Mouse (Mus musculus): ENCODE data around the gene Ugcg. TPM values are rescaled to one million over a fixed set of nuclear protein-coding genes. Genes with fewer than 3 reads are reported as not detected.

Gene Ugcg
- total and polyA plus RNA-seq, 3 experiments: 30.8 to 45.4 TPM; not detected in 1

DNA sequence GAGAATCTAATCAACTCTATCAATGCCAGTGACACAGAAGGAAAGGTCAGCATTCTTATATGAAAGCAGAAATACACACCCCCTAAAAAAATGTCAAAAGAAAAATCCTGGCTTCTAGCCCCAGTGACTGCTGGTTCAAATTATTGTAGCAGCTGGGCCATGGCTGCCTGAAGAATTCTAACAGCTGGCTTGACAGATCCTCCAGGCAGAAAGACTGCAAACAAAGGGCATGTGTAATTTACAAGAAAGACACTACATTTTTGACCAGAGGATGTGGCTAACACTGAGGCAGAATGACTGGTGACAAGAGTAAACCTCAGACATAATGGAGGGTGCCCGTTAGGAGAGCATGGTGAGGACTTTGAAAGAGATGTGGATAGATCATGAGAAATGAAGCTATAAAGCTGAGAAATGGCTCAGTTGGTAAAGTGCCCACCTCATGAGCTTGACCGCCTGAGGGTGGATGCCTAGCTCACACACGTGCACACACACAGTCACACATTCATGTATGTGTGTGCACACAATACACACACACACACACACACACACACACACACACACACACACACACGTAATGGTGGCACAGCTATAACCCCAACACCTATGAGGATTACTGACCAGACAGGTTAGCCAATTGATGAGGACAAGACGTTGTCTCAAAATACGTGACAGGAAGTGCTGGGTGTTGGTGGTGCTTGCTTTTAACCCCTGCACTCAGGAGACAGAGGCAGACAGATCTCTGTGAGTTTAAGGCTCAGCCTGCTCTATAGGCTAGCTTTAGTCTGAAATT, 42.4 kb downstream of the Ugcg start:
- no peak overlapping the region for H3K4me3 ChIP-seq (ENCODE audit: control insufficient read depth in 1 of 2, insufficient read depth in 1 of 2, low read depth in 2 of 2, low read length in 2 of 2)
- no peak overlapping the region for H3K9ac ChIP-seq (ENCODE audit: control insufficient read depth, low read depth, low read length, poor library complexity, severe bottlenecking)
- H3K4me1 ChIP-seq (ENCODE audit: control insufficient read depth in 1 of 2, insufficient read depth in 2 of 2, low read length in 2 of 2): peaks cover 10 to 16% of the 10 kb centered on the region in 2 experiments
- H3K79me2 ChIP-seq (ENCODE audit: control insufficient read depth, insufficient read depth, low read length, poor library complexity): no peaks in the 10 kb centered on the region
- no peaks in the 10 kb centered on the region for H3K9me3 ChIP-seq (replicated peaks; ENCODE audit: insufficient read depth, low read length)
- H3K27ac ChIP-seq (ENCODE audit: control insufficient read depth, low read depth, low read length): no peak overlapping the region
- TF ChIP-seq ZNF384 (IDR thresholded peaks at IDR 0.05; ENCODE audit: low read depth, low read length) (no peak), KAT2A (conservative IDR thresholded peaks at IDR 0.05; ENCODE audit: low read depth, low read length) (no peak), TAL1 (IDR thresholded peaks at IDR 0.05; ENCODE audit: low read length) (no peak), E2F4 (IDR thresholded peaks at IDR 0.05; ENCODE audit: borderline replicate concordance, low read depth, low read length) (no peak), MYB (IDR thresholded peaks at IDR 0.05; ENCODE audit: low read depth, low read length) (no peak), SIN3A (IDR thresholded peaks at IDR 0.05; ENCODE audit: low read length) (no peak), CHD2 (IDR thresholded peaks at IDR 0.05; ENCODE audit: low read length) (no peak), MAFK (IDR thresholded peaks at IDR 0.05; ENCODE audit: borderline replicate concordance, low read depth, low read length) (no peak), POLR2AphosphoS2 (IDR thresholded peaks at IDR 0.05; ENCODE audit: low read length) (no peak), TBP (IDR thresholded peaks at IDR 0.05; ENCODE audit: low read depth, low read length) (no peak), HCFC1 (IDR thresholded peaks at IDR 0.05; ENCODE audit: low read depth, low read length) (no peak)
- no peaks in the 10 kb centered on the region for H3K27me3 ChIP-seq (ENCODE audit: control insufficient read depth in 1 of 2, insufficient read depth in 2 of 2, low read length in 2 of 2)
- H3K36me3 ChIP-seq (ENCODE audit: control insufficient read depth in 1 of 2, insufficient read depth in 2 of 2, low read length in 2 of 2): peaks cover 0 to 17% of the 10 kb centered on the region in 2 experiments; a peak in 2 of 4 replicates
- DNase-seq (ENCODE audit: low read depth, low spot score): no peak

DNA sequence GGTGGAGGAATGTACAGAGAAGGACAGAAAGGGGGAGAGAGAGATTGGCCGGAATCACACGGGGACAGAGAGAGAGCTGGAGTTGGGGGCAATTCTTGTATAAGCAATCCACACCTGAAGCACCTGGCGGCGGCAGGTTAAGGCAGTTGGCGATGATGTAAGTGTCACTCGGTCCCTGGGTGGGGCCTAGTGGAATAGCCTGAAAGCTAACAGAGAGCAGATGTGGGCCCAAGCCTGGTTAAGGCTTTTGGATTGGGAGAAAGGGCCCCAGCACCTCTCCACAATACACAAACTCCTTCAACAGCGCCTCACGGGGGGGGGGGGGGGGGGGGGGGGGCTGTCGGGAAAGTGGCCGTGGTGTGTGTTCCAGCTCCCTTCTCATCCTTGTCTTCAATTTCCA, 45.0 kb downstream of the Ugcg start:
- peak overlapping the region; percentile 62 for H3K9ac ChIP-seq (ENCODE audit: control insufficient read depth, low read depth, low read length, poor library complexity, severe bottlenecking)

More for the DNA sequence above, 45.0 kb downstream of the Ugcg start:
- 0 out of 2 replicates have a peak, but pooled peaks have one; percentile 5 for TF ChIP-seq ELF1 (IDR thresholded peaks at IDR 0.05; ENCODE audit: low read depth, low read length)
- TF ChIP-seq JUND (IDR thresholded peaks at IDR 0.05; ENCODE audit: low read depth, low read length): no peak
- TF ChIP-seq TBP (IDR thresholded peaks at IDR 0.05; ENCODE audit: low read depth, low read length): no peak
- peak; percentile 60 for DNase-seq (ENCODE audit: low read depth, low spot score)
- Histone ChIP-seq H3K4me1 (ENCODE audit: control insufficient read depth in 1 of 2, insufficient read depth in 2 of 2, low read length in 2 of 2) (peaks cover 10 to 20% of the 10 kb centered on the region in 2 experiments), H3K27ac (ENCODE audit: control insufficient read depth, low read depth, low read length) (peak overlapping the region; percentile 94), H3K27me3 (ENCODE audit: control insufficient read depth in 1 of 2, insufficient read depth in 2 of 2, low read length in 2 of 2) (no peaks in the 10 kb centered on the region), H3K4me3 (ENCODE audit: control insufficient read depth in 1 of 2, insufficient read depth in 1 of 2, low read depth in 2 of 2, low read length in 2 of 2) (peak overlapping the region; percentile 36 to 43), H3K36me3 (ENCODE audit: control insufficient read depth in 1 of 2, insufficient read depth in 2 of 2, low read length in 2 of 2) (peaks cover 0 to 23% of the 10 kb centered on the region in 2 experiments; a peak in 2 of 4 replicates), H3K79me2 (ENCODE audit: control insufficient read depth, insufficient read depth, low read length, poor library complexity) (no peaks in the 10 kb centered on the region), H3K9me3 (replicated peaks; ENCODE audit: insufficient read depth, low read length) (no peaks in the 10 kb centered on the region)
